Mouse (Mus musculus): Measurements from ENCODE around the gene Dip2a.

DNA sequence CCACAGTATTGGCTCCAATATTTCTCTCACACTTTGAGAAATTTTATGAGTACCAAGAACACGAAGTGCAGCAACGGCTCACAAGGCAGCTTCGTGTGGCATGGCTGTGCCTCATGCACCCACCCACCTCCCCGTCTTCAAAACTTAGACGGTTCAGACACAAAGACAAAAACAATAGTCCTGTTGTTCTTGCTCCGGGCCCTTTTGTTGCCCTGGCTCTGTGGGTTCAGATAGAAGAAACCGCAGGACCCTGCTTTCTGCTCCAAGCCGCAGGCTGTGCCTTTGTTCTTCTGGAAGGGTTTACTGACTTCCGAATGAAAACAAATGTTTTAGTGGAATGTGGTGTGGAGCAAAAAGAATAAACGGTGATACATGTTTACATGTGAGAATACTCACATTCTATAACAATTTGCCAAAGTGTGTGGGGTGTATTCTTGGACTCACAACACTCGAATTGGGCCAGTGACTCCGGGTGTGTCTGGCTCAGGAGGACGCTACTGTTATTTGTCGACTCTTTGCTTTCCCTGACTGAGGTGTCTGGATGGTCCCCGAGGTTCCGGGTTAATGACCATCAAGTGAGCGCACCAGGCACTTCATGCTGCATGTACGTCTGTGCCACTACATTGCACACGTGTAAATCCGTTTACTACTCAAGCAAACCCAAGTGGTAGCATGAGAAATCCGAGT lies 97.0 kb downstream of the Dip2a start:
- TF ChIP-seq ZC3H11A (IDR thresholded peaks at IDR 0.05; ENCODE audit: borderline replicate concordance, low read depth, low read length), result no peak
- no peak for TF ChIP-seq CHD2 (IDR thresholded peaks at IDR 0.05; ENCODE audit: low read depth, low read length)

All from ES-E14 (cell line).